Mouse (Mus musculus): ENCODE data around the gene Fam163a. TPM values are rescaled to one million over a fixed set of nuclear protein-coding genes. Genes with fewer than 3 reads are reported as not detected.

The Fam163a gene
- total and polyA plus RNA-seq, 3 experiments = not detected

DNA sequence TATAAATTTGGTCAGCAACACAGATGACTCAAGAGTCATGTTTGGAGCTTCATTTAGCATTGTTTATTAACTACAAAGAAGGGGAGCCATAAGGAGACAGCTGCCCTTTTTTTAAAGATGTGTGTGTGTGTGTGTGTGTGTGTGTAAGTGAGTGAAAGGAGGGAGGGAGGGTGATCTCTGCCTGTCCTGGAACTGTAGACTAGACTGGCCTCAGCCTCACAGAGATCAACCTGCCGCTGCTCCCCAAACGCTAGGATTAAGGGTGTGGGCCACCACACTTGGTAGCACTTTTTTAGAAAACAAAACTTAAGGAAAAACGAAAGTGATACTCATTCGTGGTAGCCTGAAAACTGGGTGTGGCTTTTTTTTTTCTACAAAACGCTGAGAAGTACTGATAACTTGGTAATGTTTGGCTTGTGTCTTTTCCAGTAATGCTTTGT lies 167.7 kb downstream of the Fam163a start (continued):
- no peak for TF ChIP-seq POLR2AphosphoS2 (IDR thresholded peaks at IDR 0.05; ENCODE audit: low read depth, low read length)
- TF ChIP-seq SMC3 (IDR thresholded peaks at IDR 0.05; ENCODE audit: low read depth, low read length) = no peak
- no peak; the same call in 1 of the 2 replicates for TF ChIP-seq RCOR1 (conservative IDR thresholded peaks at IDR 0.05; ENCODE audit: low read depth, low read length)
- TF ChIP-seq TCF12 (IDR thresholded peaks at IDR 0.05; ENCODE audit: low read depth, low read length) = no peak
- no peak for TF ChIP-seq USF2 (conservative IDR thresholded peaks at IDR 0.05; ENCODE audit: low read depth, low read length)
- TF ChIP-seq CTCF (conservative IDR thresholded peaks at IDR 0.05 in 1 of 2, IDR thresholded peaks at IDR 0.05 in 1 of 2; ENCODE audit: low read depth in 2 of 2, low read length in 2 of 2) = no peak
- no peak for TF ChIP-seq ZKSCAN1 (IDR thresholded peaks at IDR 0.05; ENCODE audit: borderline replicate concordance, low read depth, low read length)
- 0 out of 2 replicates have a peak, but pooled peaks have one; percentile 21 for TF ChIP-seq ELF1 (IDR thresholded peaks at IDR 0.05; ENCODE audit: low read depth, low read length)
- TF ChIP-seq CHD2 (IDR thresholded peaks at IDR 0.05; ENCODE audit: low read length) = no peak
- TF ChIP-seq UBTF (IDR thresholded peaks at IDR 0.05; ENCODE audit: low read depth, low read length) = no peak
- no peak for TF ChIP-seq MYC (IDR thresholded peaks at IDR 0.05; ENCODE audit: low read depth, low read length)
- TF ChIP-seq JUN (IDR thresholded peaks at IDR 0.05; ENCODE audit: insufficient read depth, low read depth, low read length) = no peak
- TF ChIP-seq HCFC1 (IDR thresholded peaks at IDR 0.05; ENCODE audit: low read depth, low read length) = no peak
- TF ChIP-seq KAT2A (IDR thresholded peaks at IDR 0.05; ENCODE audit: insufficient replicate concordance, low read length) = no peak
- no peak for TF ChIP-seq USF1 (IDR thresholded peaks at IDR 0.05; ENCODE audit: low read depth, low read length)
- TF ChIP-seq EP300 (IDR thresholded peaks at IDR 0.05; ENCODE audit: low read length) = no peak; the same call in 1 of the 2 replicates

GRCm38 (mm10) chr1:156035930-156036737 lies 168.7 kb downstream of the Fam163a start, which contains the start of gene Tor1aip1:
Gene Tor1aip1, minus strand, starts transcription at chr1:156036480.
- H3K9me3 ChIP-seq (replicated peaks; ENCODE audit: low read length) = no peaks in the 10 kb centered on the region
- H3K4me2 ChIP-seq (ENCODE audit: insufficient read depth, low read depth, poor library complexity, severe bottlenecking) = peak within 1 kb of the TSS; percentile 65; the same call in 1 of the 2 replicates
- peak within 1 kb of the TSS; percentile 74 for H3K9ac ChIP-seq (ENCODE audit: insufficient read depth, low read depth)
- no peaks in the 10 kb centered on the region for H3K27me3 ChIP-seq (replicated peaks)
- H3K4me3 ChIP-seq (replicated peaks in 1 of 3; ENCODE audit: low read depth in 2 of 3, low read length in 2 of 3, poor library complexity in 1 of 3) = peak within 1 kb of the TSS; percentile 77 to 90 (median 82)
- peak within 1 kb of the TSS; percentile 97 for H3K27ac ChIP-seq (ENCODE audit: insufficient read depth, low read depth)
- peak; percentile 97 for DNase-seq (ENCODE audit: extremely low read depth)
- H3K36me3 ChIP-seq (replicated peaks in 1 of 2; ENCODE audit: control insufficient read depth in 1 of 2, insufficient read depth in 1 of 2, low read length in 1 of 2) = peaks cover 14 to 26% of the 10 kb centered on the region in 2 experiments
- H3K4me1 ChIP-seq (ENCODE audit: control insufficient read depth in 1 of 2, insufficient read depth in 2 of 2) = peaks cover 2 to 23% of the 10 kb centered on the region in 2 experiments
- dilution Hi-C loops (cut with MboI; ENCODE audit: extremely low pct_ligation_motif_present, extremely low pct_unique_long_range_greater_than_20kb, low sequenced_read_pairs) (no loop called here), in situ Hi-C loops (cut with MboI; ENCODE audit: low pct_ligation_motif_present, low pct_unique_long_range_greater_than_20kb, low sequenced_read_pairs) (no loop called here)
- H3K79me2 ChIP-seq (replicated peaks; ENCODE audit: control insufficient read depth, extremely low read depth, insufficient read depth, poor library complexity, severe bottlenecking) = peaks cover 37% of the 10 kb centered on the region
- no peak for TF ChIP-seq ZKSCAN1 (IDR thresholded peaks at IDR 0.05; ENCODE audit: borderline replicate concordance, low read depth, low read length)
- TF ChIP-seq MEF2A (IDR thresholded peaks at IDR 0.05; ENCODE audit: borderline replicate concordance, low read depth, low read length) = peak; percentile 66
- TF ChIP-seq JUN (IDR thresholded peaks at IDR 0.05; ENCODE audit: insufficient read depth, low read depth, low read length) = no peak
- no peak for TF ChIP-seq ZC3H11A (IDR thresholded peaks at IDR 0.05; ENCODE audit: low read depth, low read length)
- TF ChIP-seq EP300 (IDR thresholded peaks at IDR 0.05; ENCODE audit: low read length) = 0 out of 2 replicates have a peak, but pooled peaks have one; percentile 12
- TF ChIP-seq SIN3A (IDR thresholded peaks at IDR 0.05; ENCODE audit: low read length) = peak; percentile 83
- TF ChIP-seq MYC (IDR thresholded peaks at IDR 0.05; ENCODE audit: low read depth, low read length) = peak; percentile 69
- TF ChIP-seq IRF4 (IDR thresholded peaks at IDR 0.05; ENCODE audit: low read depth, low read length) = peak; percentile 89
- TF ChIP-seq PAX5 (IDR thresholded peaks at IDR 0.05; ENCODE audit: low read length) = no peak
- peak; percentile 30 for TF ChIP-seq BHLHE40 (IDR thresholded peaks at IDR 0.05; ENCODE audit: low read depth, low read length)
- no peak; the same call in 1 of the 2 replicates for TF ChIP-seq UBTF (IDR thresholded peaks at IDR 0.05; ENCODE audit: low read depth, low read length)
- TF ChIP-seq USF2 (conservative IDR thresholded peaks at IDR 0.05; ENCODE audit: low read depth, low read length) = no peak
- TF ChIP-seq ZNF384 (IDR thresholded peaks at IDR 0.05; ENCODE audit: low read depth, low read length) = peak; percentile 66
- peak; percentile 86 for TF ChIP-seq ELF1 (IDR thresholded peaks at IDR 0.05; ENCODE audit: low read depth, low read length)
- TF ChIP-seq MAFK (IDR thresholded peaks at IDR 0.05; ENCODE audit: insufficient replicate concordance, low read length) = no peak
- TF ChIP-seq CTCF (conservative IDR thresholded peaks at IDR 0.05 in 1 of 2, IDR thresholded peaks at IDR 0.05 in 1 of 2; ENCODE audit: low read depth in 2 of 2, low read length in 2 of 2) = peak; percentile 17 to 56; a peak in 2 of 4 replicates
- peak; percentile 13; the same call in 1 of the 2 replicates for TF ChIP-seq ZMIZ1 (IDR thresholded peaks at IDR 0.05; ENCODE audit: low read depth, low read length)
- peak; percentile 71 for TF ChIP-seq POLR2A (IDR thresholded peaks at IDR 0.05; ENCODE audit: low read depth, low read length)
- TF ChIP-seq CHD2 (IDR thresholded peaks at IDR 0.05; ENCODE audit: low read length) = no peak; the same call in 1 of the 2 replicates
- peak; percentile 50 for TF ChIP-seq ETS1 (conservative IDR thresholded peaks at IDR 0.05; ENCODE audit: low read depth, low read length)
- no peak for TF ChIP-seq E2F4 (IDR thresholded peaks at IDR 0.05; ENCODE audit: insufficient replicate concordance, low read depth, low read length)
- peak; percentile 42; the same call in 1 of the 2 replicates for TF ChIP-seq TBP (conservative IDR thresholded peaks at IDR 0.05; ENCODE audit: low read depth, low read length)
- peak; percentile 86; the same call in 1 of the 2 replicates for TF ChIP-seq MAZ (IDR thresholded peaks at IDR 0.05; ENCODE audit: low read depth, low read length)
- peak; percentile 3; the same call in 1 of the 2 replicates for TF ChIP-seq SMC3 (IDR thresholded peaks at IDR 0.05; ENCODE audit: low read depth, low read length)
- peak; percentile 94 for TF ChIP-seq NRF1 (IDR thresholded peaks at IDR 0.05; ENCODE audit: low read depth, low read length)
- TF ChIP-seq KAT2A (IDR thresholded peaks at IDR 0.05; ENCODE audit: insufficient replicate concordance, low read length) = peak; percentile 89; the same call in 1 of the 2 replicates
- peak; percentile 77 for TF ChIP-seq MXI1 (IDR thresholded peaks at IDR 0.05; ENCODE audit: low read depth, low read length)
- TF ChIP-seq USF1 (IDR thresholded peaks at IDR 0.05; ENCODE audit: low read depth, low read length) = no peak

All from CH12.LX (cell line).